Mouse (Mus musculus) urinary bladder, adult 2 months (tissue): ENCODE data around the gene Olfr1410. TPM values are rescaled to one million over a fixed set of nuclear protein-coding genes. Genes with fewer than 3 reads are reported as not detected.

ENCODE experiments used
- DNase-seq: peaks from one replicate; pipeline ENCODE4 v3.0.0; 2022; ENCODE audit warnings: low spot score
- polyA plus RNA-seq: library from polyadenylated mRNA; depleted of rRNA; stranded (reverse); fragments of >200 nt; gene quantifications from 2 replicates; pipeline ENCODE4 v1.2.3, GENCODE M21; 2012; rRNA removed

The Olfr1410 gene
- polyA plus RNA-seq, 1 experiment: not detected

GRCm38 (mm10) chr1:92640393-92640792 lies 34.8 kb downstream of the Olfr1410 start:
- DNase-seq: peak; percentile 11

GRCm38 (mm10) chr1:92641514-92642272 lies 36.1 kb downstream of the Olfr1410 start, which contains the start of gene Cops9:
Cops9 (minus strand) TSS chr1:92641985.
- peak; percentile 81 for DNase-seq

GRCm38 (mm10) chr1:92643691-92644090 lies 38.1 kb downstream of the Olfr1410 start:
- no peak for DNase-seq

DNA sequence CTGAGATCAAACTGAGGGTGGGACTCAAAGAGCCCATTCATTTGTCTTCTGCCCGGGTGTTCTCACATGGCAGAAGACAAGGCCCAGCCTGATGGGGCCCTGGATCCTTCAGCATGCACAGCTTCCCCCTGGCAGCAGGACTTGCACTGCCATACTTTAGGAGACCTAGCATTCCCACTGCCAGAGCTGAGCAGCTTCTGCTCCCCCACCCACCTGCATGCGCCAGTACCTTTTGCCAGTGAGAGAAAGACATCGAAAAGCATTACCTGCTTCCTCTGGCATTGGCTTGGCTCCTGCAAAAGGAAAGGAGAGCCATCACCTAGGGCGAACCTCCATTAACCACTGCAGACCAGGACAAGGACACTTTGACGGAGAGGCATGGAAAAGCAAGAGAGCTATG lies 39.3 kb downstream of the Olfr1410 start:
- DNase-seq: no peak

DNA sequence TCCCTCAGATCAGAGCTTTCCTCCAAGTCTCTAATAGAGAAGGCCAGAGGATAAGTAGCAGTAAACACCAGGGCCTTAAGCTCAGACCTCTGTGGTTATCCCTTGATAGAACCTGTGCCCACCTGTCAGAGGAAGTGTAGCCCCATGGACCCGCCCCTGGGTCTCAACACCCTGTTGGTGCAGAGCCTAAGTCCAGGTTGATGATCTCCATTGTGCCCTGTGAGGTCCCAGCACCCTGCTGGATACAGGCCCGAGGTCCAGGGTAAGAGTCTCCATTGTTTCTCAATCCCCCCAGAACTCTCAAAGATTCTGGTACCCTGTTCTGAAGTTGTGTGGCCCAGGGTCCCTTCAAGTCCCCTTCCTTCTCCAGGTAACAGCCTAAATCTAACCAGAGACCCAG lies 40.5 kb downstream of the Olfr1410 start:
- no peak for DNase-seq

DNA sequence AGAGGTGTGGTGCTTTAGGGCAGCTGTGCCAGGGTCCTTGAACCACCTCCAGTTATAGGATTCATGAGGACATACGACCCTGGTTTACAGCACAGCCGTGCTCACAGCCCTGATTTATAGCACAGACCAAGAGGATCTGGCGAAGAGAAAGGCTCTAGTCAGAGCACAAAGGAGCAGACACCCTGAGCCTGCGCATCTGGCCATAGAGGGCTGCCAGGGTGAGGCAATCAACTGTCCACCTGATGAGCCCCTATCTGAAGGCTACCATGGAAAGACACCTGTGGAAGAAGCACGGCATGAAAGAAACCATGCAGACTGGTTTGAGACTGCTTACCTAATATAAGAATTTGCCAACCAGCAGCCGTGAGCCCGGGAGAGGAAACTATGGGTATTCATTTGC lies 41.0 kb downstream of the Olfr1410 start:
- no peak for DNase-seq

- no peak for DNase-seq
Observed at GRCm38 (mm10) chr1:92647026-92647425, 41.4 kb downstream of the Olfr1410 start.

- DNase-seq: peak; percentile 38
Observed at GRCm38 (mm10) chr1:92647752-92648151, 42.2 kb downstream of the Olfr1410 start.

- no peak for DNase-seq
Observed at GRCm38 (mm10) chr1:92648197-92648596, 42.6 kb downstream of the Olfr1410 start.

DNA sequence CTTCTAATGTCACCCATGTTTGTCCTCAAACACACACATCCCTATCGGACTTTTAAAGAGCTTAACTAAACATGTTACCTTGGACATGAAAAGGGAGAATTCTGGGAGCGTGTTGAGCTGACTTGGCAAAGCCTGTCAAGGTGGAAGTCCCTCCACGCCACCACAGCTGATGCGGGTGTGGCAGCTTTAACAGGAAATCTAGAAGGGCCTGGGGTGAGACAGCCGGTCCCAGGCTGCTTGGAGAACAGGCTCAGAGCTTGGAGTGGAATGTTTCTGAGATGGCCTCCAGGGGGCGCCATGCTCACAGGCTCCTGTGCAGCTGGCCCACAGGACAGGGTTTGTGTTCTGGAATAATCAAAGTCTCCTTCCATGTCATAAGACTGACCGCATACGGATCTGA lies 43.1 kb downstream of the Olfr1410 start, which contains the start of gene Otos:
Gene Otos (minus strand): TSS at position 169 of the 400 bp plus-strand sequence.
- no peak for DNase-seq

DNA sequence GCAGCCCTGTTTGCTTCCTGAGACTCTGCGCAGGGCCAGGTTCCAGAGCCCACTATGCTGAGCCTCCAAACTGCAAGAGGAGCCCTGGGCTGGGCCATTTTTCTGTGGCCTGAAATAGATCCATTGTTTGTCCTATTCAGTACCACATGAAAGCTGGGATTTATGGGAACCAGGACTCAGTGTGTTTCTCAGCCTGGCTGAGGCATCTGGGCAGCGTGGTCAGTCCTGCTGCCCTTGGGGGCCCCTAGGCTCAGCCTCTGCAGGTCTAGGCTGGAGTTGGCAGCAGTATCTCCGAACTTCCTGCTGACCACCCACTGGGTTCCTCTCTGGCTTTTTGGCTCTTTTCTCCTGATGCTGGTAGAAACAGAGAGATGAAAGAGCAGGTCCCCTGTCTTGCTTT lies 45.9 kb downstream of the Olfr1410 start:
- DNase-seq: no peak

GRCm38 (mm10) chr1:92653179-92653578 lies 47.6 kb downstream of the Olfr1410 start:
- no peak for DNase-seq

- no peak for DNase-seq
Observed at GRCm38 (mm10) chr1:92654676-92655075, 49.1 kb downstream of the Olfr1410 start.

DNA sequence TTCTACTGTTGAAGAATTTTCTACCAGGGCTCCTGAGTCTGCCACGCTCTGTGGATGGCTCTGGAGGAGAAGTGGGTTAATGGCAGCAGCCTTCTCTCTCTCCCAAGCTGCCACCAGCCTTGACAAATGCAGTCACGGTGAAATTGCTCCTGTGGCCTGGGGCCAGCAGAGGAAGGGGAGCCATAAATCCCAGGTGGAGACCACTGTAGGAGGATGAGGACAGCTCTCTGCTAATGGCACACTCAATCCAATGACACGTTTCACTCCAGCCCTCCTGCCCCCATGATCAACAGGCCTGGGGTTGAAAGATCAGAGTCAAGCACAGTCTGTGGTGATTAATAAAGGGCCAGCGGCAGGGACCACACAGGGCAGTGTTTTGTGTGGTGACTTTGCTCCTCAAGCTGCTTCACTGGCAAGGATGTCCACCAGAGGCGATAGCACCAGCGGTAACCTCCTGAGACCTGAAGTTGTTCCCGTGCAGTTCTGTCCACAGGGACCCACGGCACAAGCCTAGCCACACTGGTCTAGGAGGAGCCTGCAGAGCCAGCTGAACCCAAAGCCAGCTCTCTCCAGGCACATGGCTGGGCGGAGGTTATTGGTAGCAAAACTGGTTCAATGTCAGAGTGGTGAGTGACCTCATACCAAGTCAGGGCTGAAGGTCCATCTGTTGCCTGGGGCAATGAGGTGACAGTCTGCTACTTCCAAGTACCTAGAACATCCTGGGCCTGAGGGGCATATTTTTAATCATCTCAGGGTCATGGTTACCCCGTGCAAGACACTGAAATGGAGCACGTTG lies 51.6 kb downstream of the Olfr1410 start:
- no peak for DNase-seq

- DNase-seq: no peak
Observed at GRCm38 (mm10) chr1:92659392-92659791, 53.8 kb downstream of the Olfr1410 start.

Other genes starting within 250 kb of the Olfr1410 start
- 94.5 and 96.3 TPM in 2 replicates for gene Ndufa10, start 131.9 kb upstream of the Olfr1410 start, polyA plus RNA-seq
- not detected in 2 replicates for gene Olfr1416, start 120.7 kb upstream of the Olfr1410 start, polyA plus RNA-seq
- gene Olfr1415, start 109.7 kb upstream of the Olfr1410 start, polyA plus RNA-seq: not detected in 2 replicates
- gene Olfr1414, start 87.1 kb upstream of the Olfr1410 start, polyA plus RNA-seq: not detected in 2 replicates
- not detected in 2 replicates for gene Olfr1413, start 34.5 kb upstream of the Olfr1410 start, polyA plus RNA-seq
- gene Olfr1412, start 20.0 kb upstream of the Olfr1410 start, polyA plus RNA-seq: not detected in 2 replicates
- gene Olfr1411, start 11.4 kb upstream of the Olfr1410 start, polyA plus RNA-seq: not detected in 2 replicates
- gene Olfr12, start 12.0 kb downstream of the Olfr1410 start, polyA plus RNA-seq: not detected in 2 replicates
- 247 and 282 TPM in 2 replicates for gene Cops9, start 36.2 kb downstream of the Olfr1410 start, polyA plus RNA-seq
- 0.14 and 0.15 TPM in 2 replicates for gene Otos, start 43.1 kb downstream of the Olfr1410 start, polyA plus RNA-seq
- gene Gpc1, start 225.9 kb downstream of the Olfr1410 start, polyA plus RNA-seq: 14.0 and 18.3 TPM in 2 replicates